Mouse (Mus musculus) adrenal gland, adult 8-10 months (tissue): ENCODE results near the gene D430042O09Rik. TPM values are rescaled to one million over a fixed set of nuclear protein-coding genes. Genes with fewer than 3 reads are reported as not detected.
A peak's percentile ranks its signal among the peaks of the same experiment; 100 is the strongest.
"Not testable (repeated sequence)": the region's sequence is repeated elsewhere in the genome, so short reads cannot be mapped to it uniquely, and the experiment has no call there.

Source experiments
- DNase-seq: peaks from one replicate; pipeline ENCODE4 v3.0.0; 2022
- total RNA-seq, 4 experiments: library from RNA; stranded (reverse); gene quantifications; 2 replicates each; pipeline ENCODE4 v1.2.4; 2022

D430042O09Rik gene
- total RNA-seq, result 10 to 100 TPM; 29.6 to 39.5 (median 34.4) TPM

GRCm38 (mm10) chr7:125707593-125708022 is at the start of gene D430042O09Rik, which contains the start of gene Gtf3c1:
D430042O09Rik (plus strand) TSS chr7:125707888.
Gtf3c1 (minus strand) TSS chr7:125707780.
- peak; percentile 100 for DNase-seq

- DNase-seq, result no peak
These were observed 44.0 kb upstream of the D430042O09Rik start for GRCm38 (mm10) chr7:125663654-125664053.

- DNase-seq, result no peak
These were observed 36.8 kb upstream of the D430042O09Rik start for GRCm38 (mm10) chr7:125670865-125671264.

GRCm38 (mm10) chr7:125671396-125671795 is 36.3 kb upstream of the D430042O09Rik start:
- DNase-seq, result peak; percentile 31

- no peak for DNase-seq
These were observed 32.8 kb upstream of the D430042O09Rik start for GRCm38 (mm10) chr7:125674916-125675315.

GRCm38 (mm10) chr7:125678756-125679155 is 28.9 kb upstream of the D430042O09Rik start:
- no peak for DNase-seq

- no peak for DNase-seq
These were observed 27.8 kb upstream of the D430042O09Rik start for GRCm38 (mm10) chr7:125679936-125680335.

- no peak for DNase-seq
These were observed 17.2 kb upstream of the D430042O09Rik start for GRCm38 (mm10) chr7:125690516-125690915.

GRCm38 (mm10) chr7:125694056-125694455 is 13.6 kb upstream of the D430042O09Rik start:
- no peak for DNase-seq

GRCm38 (mm10) chr7:125702791-125703190 is 4.9 kb upstream of the D430042O09Rik start:
- no peak for DNase-seq

- peak; percentile 71 for DNase-seq
These were observed 502 bp upstream of the D430042O09Rik start for GRCm38 (mm10) chr7:125707186-125707585.

- DNase-seq, result no peak
These were observed 412 bp downstream of the D430042O09Rik start for GRCm38 (mm10) chr7:125708100-125708499.

- not testable (repeated sequence) for DNase-seq
These were observed 5.9 kb downstream of the D430042O09Rik start for GRCm38 (mm10) chr7:125713542-125714055.

- DNase-seq, result no peak
These were observed 7.1 kb downstream of the D430042O09Rik start for GRCm38 (mm10) chr7:125714803-125715202.

- DNase-seq, result no peak
These were observed 9.0 kb downstream of the D430042O09Rik start for GRCm38 (mm10) chr7:125716724-125717123.

GRCm38 (mm10) chr7:125717612-125718011 is 9.9 kb downstream of the D430042O09Rik start:
- DNase-seq, result no peak

GRCm38 (mm10) chr7:125720370-125720769 is 12.7 kb downstream of the D430042O09Rik start:
- no peak for DNase-seq

GRCm38 (mm10) chr7:125721033-125721432 is 13.3 kb downstream of the D430042O09Rik start:
- no peak for DNase-seq

- no peak for DNase-seq
These were observed 14.4 kb downstream of the D430042O09Rik start for GRCm38 (mm10) chr7:125722127-125722526.

- DNase-seq, result no peak
These were observed 15.7 kb downstream of the D430042O09Rik start for GRCm38 (mm10) chr7:125723189-125723972.

GRCm38 (mm10) chr7:125731679-125732078 is 24.0 kb downstream of the D430042O09Rik start:
- no peak for DNase-seq

GRCm38 (mm10) chr7:125733791-125734190 is 26.1 kb downstream of the D430042O09Rik start:
- DNase-seq, result no peak

GRCm38 (mm10) chr7:125736366-125737015 is 28.8 kb downstream of the D430042O09Rik start:
- DNase-seq, result no peak
